Mouse (Mus musculus) c-Kit-positive CD71-positive TER-119-positive erythroid progenitor cells, embryonic 14.5 days (primary cell): ENCODE data around the gene Bola1.
"Not testable (repeated sequence)": the region's sequence is repeated elsewhere in the genome, so short reads cannot be mapped to it uniquely, and the experiment has no call there.

Experiments used
- DNase-seq: peaks from one replicate; pipeline ENCODE4 v3.0.0-alpha.2; 2013; ENCODE audit warnings: low spot score

The Bola1 gene

DNA sequence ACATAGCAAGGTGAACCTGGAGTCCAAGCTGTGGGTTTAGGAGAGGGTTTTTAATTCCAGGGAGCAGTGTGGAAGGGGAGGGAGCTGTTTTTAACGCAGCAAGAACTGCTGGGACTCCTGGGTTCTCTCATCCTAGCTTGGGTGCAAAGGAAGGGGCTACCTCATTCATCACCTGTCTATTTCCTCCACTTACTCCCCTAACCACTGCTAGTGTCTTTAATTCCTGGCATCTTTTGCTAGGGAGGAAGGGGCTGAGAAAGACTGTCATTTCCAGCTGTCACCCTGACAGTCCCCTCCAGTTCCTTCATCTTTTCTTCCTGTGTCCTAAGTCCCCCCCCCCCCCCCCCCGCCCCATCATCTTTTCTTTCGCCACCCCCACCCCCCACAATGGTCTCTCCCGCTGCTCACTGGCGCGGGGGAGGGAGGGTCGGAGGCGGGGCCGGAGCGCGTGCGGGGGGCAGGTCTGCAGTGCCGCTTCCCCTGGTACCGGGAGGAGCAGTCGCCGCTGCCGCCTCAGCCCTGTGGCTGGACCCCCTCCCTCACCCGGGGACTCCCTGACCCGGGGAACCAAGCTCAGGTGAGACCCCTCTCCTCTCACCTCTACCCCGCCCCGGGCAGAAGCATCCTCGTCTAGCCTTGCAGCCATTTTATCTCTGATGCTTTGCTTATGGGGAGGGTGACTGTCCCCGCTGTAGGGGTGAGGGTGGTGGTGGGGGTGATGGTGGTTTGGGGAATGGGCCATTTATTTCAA is 38.6 kb downstream of the Bola1 start, which contains the start of gene Sv2a:
Gene Sv2a (plus strand): TSS at position 425 of the 751 bp plus-strand sequence.
- DNase-seq: no peak

DNA sequence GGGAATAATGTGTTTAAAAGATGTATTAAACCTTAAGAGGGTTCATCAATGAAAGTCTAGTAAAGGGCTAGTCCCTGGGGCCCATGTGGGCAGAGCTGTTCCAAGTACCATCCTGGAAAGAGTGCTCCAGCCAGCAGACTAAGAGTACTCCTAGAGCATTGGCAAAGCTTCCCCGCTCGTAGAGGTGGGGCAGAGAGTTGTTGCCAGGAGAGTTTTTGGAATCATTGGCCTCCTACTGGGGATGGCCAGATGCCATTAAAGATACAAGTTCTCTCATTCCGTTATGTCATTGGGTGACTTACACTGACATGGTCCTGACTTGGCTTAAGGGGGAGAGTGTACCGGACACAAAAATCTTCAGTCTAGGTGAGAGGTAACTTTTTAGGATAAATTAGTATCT is 40.0 kb downstream of the Bola1 start:
- DNase-seq: no peak

DNA sequence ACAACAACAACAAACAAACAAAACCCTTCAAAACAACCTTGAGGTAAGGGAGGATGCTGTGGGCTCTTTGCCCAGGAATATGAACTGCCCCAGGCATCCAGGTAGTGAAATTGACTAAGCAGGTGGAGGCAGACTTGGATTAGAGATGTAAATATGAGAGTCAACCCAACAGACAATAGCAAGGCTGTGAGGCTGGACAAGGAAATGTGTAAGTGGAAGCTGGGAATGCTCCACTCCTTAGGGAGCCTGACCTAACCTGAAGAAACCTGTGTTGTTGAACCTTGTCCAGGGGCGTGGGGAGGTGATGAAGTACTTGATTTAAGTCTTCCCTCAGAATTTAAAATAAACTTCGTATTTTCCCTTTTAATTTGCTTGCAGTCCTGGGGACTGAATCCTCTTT is 40.6 kb downstream of the Bola1 start:
- no peak for DNase-seq

DNA sequence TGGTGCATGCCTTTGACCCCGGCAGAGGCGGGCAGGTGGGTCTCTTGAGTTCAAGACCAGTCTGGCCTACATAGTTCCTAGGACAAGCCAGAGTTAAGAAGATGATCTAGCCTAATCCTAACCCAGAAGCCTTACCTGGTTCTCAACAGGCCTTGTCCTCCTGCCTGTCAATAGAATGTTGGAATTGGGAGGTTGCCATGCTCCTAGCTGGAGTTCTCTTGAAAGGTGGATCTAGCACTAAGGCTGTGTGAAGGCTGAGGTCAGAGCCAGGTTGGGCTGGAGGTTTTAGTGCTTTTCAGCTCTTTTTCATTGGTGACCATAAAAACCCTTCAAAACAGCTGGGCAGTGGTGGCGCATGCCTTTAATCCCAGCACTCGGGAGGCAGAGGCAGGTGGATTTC is 41.1 kb downstream of the Bola1 start:
- DNase-seq: no peak

DNA sequence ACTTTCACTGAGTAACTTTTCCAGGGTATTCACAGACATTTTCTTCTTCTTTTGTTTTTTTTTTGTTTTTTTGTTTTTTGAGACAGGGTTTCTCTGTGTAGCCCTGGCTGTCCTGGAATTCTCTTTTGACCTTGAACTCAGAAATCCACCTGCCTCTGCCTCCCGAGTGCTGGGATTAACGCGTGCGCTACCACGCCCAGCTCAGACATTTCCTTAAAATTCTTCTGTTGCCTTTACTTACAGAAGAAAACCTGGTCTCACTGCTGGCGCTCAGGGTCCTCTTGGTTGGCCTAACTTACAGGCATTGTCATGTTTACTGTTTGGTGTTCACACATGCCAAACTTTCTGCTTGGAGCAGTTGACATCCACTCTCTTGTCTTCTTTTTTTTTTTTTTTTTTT is 44.3 kb downstream of the Bola1 start:
- no peak for DNase-seq

DNA sequence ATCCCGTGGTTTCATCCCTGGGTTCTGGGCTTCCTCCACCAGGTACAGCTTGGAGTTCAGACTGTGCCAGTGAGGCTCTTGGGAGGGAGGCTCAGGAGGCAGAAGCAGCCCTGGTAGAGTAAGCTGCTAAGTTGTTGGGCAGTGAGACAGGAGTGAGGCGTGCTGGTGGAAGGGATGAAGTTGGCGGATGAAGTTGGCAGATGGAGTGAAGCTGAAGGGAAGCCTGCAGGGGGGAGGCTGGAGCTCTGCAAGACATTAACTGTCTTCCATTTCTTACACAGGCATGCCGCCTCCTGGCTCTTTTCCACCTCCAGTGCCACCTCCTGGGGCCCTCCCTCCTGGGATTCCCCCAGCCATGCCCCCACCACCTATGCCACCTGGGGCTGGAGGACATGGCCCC is 45.5 kb downstream of the Bola1 start:
- DNase-seq: not testable (repeated sequence)

DNA sequence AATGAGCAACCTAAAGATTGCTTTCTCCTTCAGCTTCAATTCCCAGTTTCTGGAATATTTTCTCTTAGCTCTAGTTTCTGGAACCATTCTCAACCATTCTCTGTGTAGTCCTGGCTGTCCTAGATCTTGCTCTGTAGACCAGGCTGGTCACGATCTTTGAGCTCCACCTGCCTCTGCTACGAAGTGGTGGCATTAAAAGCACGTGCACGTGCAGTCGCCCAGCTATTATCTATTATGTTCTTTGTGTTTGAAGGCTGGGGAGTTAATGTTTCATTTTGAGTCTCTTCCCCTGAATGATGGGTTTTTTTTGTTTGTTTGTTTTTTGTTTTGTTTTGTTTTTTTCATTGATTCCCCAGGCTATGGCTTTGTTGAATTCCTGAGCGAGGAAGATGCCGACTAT is 46.3 kb downstream of the Bola1 start:
- DNase-seq: peak; percentile 20

DNA sequence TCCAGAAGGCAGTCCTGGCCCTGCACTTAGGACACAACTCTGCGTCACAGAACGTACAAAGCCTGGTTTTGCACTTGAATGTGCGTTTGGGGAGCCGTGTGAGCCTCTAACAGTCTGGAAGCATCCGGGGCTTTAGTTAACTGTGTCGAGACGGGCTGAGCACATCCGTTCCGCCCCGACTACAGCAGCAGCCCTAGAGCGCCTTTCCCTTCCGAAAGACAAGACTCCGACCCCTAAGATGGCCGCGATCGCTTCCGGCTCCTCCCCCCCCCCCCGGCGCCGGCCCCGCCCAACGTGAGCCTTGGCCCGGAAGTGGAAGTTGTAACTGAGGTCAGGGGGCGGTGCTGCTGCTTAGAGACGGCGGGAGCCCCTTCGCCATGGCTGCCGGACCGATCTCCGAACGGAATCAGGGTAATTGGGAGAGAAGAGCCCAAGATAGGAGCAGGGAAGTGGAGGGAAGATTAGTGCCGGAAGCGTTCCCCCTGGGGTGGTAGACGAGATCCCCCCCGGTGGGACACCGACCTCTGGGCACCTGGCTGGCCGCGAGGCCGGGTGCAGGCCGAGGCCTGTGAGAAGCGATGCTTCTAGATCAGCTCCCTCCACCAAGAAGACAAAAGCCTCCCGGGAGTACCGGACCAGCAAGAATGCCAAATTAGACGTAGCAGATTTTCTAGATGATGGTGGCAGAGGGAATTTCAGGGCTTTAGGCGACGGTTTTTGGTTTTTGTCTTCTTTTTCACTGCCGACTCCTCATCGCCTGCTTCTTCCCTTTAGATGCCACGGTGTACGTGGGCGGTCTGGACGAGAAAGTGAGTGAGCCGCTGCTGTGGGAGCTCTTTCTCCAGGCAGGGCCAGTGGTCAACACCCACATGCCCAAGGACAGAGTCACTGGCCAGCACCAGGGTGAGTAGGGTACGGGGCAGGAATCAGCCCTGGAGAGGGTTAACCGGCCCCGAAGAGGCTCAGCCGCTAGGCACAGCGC is 47.0 kb downstream of the Bola1 start, which contains the start of gene Sf3b4:
Gene Sf3b4 (plus strand): TSS at position 136 of the 982 bp plus-strand sequence.
- DNase-seq: peak; percentile 86

DNA sequence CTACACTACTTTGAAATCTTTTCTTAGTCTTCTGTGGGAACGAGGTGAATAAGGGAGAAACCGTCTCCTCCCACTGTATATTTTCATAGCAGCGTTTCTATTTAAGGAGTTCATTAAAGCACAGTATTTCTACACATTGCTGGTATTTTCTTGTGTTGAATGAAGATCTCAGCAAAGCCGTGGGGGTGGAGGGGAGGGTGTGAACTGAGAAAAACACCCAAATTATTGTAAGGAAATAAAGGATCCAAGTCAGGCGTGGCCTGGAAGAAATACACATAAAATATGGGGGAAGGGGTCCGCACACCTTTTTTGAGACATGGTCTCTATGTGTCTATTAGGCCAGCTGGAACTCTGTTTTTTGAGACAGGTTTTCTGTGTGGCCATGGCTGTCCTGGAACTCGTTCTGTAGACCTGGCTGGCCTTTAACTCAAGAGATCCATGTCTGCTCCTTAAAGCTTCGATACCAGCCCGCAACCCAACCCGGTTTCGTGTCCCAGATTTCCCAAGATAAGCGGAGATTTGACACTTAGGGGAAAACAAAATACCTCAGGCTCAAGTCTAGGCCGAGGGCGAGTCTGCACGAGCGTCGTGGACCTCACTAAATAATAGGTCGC is 47.8 kb downstream of the Bola1 start:
- no peak for DNase-seq

DNA sequence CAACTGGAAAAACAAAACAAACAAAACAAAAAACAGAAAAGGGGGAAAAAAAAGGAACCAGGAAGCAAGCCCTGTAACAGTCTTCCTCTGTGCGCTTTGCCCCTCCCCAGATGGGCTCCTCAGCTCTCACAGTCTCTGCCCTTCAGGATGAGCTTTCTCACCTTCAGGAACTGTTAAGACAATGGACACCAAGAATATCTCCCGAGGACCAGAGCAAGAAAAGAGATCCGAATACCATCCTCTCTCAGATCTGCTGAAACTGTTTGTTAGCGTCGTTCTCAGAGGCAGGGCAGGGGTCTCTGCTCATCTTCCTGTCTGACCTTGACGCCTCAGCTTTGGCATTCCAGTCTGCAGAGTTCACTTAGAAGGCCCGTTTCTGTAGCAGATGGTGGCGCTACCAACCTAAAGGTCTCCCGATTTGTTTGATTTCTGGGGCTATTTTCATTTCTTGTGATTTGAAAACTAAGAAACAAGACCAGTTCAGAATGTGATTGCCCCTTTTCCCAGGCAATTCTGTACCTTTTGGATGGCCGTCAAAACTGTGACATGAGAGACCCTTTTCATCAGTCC is 48.4 kb downstream of the Bola1 start:
- no peak for DNase-seq

DNA sequence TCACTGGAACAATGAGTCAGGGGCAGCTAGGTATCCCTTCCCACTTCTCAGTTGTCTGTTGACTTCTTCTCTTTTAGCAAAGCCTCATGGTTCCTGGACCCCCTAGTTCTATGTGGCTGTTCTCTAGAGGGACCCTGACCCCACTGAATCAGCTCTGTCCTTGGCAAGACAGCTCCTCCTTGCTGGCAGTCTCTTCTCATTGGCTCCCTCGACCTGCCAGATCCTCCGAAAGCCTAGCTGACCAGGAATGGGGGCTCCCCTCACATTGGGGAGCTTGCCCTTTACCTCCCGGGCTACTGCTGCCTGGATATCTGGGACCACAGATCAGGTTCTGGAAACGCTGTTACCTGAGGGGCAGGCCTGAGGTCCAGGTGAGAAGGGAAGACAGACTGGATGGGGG is 49.2 kb downstream of the Bola1 start:
- DNase-seq: no peak

DNA sequence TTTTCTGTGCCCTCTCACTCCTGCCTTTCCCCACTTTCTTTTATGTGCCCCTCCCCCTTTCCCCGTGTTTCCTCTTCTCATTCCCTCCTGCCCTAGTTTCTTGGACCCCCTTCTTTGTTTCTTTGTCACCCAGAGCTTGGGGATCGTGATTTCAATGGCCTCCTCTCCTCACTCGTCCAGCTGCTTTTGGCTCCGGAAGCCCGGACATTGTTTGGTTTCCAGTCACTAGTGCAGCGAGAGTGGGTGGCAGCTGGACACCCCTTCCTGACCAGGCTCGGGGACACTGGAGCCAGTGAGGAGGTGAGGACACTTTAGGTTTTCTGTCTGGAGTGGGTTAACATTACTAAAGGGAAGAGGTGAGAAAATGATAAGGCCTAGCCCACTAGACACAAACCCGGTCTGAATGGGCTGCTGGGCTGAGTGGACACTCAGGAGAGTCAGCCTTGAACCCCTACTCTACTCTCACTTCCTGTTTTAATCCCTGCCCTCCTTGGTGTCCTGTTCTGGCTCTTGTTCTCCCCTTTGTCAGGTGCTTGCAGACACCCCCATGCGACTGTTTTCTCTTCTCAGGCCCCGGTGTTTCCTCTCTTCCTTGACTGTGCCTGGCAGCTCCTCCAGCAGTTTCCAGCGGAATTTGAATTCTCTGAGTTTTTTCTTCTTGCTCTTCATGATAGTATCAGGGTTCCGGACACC is 50.9 kb downstream of the Bola1 start:
- no peak for DNase-seq

DNA sequence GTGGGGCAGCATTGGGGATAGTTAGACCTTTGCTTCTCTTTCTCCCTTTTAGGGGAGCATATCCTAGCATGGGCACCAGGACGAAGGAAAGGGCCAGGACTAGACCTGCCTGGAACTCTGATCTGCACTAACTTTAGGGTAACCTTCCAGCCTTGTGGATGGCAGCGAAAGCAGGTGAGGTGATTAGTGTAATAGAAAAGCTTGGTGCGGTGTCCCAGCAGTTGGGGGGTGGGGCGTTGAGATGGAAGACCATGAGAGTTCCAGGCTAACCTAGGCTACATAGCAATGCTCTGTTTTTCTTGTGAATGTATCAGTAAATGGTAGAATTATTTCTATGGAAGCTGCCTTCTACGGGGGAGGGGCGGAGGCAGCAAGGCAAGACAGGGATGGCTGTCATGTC is 56.5 kb downstream of the Bola1 start:
- DNase-seq: no peak

DNA sequence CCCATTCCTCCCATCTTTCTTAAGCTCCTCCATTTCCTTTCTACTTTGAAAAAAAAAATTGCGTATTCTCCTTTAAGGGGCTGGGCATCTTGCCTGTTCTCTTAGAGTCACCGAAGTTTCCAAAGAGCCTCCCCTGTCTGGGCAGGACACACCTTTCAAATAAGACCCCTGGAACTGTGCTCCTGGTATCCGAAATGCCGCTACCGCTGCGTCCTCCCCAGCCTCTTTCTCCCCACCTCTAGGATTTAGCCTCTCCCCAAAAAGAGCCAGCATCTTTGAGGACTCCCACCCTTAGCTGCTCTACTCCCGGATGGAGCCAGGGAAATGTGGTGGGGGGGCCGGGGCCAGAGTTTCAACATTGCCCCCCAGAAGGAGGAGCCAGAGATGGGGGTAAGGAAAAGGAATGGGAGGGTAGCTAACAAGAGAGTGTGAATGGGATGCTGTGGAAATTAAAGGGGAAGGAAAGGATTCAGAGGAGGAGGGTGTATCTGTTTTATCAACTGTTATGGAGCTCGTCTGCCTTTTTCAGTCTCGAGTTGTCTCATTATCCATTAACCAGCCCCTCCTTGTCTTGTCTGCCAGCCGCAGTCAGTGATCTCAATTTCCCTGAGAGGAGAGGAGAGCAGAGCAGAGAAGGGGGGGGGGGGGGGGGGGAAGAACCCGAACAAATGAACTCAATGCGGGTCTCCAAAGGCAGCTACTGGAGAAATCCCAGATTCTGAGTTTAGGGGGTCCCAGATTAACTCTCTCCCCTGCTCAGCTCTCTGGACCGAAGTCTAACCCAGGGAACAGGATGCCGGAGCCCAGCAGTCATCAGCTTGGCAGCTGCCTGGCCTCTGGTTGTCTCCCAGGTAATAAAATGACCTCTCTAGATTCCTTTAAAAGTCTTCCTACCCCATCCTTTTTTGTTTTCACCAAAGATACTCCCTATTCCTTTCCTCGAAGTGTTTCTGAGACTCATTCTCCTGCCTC is 57.4 kb downstream of the Bola1 start, which contains the start of gene Mtmr11:
Gene Mtmr11 (plus strand): TSS at position 136 of the 972 bp plus-strand sequence.
- no peak for DNase-seq

DNA sequence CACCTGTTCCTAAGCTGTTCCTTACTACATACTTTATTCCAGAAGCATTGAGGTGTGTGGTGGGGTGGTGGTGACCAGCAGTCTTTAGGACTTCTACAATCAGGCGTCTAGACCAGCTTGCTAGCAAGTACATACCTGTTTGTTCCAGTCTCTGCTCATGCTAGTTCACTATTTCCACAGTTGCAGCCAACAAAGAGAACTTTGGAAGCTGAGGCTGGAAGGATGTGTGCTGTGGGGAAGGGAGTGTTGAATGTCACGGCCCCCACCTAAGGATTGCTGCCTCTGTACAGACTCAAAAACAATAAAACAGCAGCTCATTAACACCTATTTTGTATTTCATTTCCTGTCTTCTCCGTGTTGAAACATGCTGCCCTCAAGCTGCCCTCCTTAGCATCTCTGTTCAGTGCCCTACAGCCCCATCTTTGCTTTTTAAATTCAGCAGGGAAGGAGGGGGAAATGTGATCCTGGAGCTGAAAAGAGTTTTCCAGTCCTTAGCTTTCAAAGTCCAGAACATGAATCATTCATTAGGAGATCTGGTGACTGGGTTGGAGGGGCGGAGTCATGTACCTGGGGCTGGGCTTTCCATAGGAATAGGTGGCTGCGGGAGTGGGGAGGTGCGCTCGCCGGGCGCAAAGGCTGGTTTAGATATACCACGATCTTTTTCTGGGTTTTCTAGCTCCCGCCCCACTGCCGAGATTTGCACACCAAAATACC is 58.5 kb downstream of the Bola1 start:
- no peak for DNase-seq

DNA sequence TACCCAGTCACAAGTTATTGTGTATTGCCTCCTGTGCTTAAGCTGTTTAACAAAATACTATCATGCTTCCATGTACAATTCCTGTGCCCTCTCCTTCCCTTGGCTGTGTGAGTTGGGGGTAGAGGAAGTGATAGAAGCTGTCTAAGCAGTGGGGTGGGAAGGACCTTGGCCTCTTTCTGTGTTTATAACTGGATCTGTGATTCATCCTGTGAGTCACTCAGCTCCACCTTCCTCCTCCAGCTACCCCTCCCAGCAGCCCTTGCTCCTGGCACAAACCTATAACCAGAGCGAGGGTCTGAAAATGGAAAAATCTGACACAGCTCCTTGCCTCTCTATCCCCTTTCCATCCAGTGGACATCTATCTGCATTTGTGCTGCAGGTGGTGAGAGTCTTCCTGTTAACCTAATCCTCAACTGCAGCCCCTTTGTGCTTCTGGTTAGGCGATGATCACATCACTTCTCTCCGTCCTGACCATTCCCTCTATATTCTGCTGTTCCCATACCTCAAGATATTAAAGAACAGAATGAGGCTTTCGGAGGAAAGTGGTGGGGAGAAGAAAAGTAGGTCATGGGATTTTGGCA is 59.2 kb downstream of the Bola1 start:
- DNase-seq: no peak

DNA sequence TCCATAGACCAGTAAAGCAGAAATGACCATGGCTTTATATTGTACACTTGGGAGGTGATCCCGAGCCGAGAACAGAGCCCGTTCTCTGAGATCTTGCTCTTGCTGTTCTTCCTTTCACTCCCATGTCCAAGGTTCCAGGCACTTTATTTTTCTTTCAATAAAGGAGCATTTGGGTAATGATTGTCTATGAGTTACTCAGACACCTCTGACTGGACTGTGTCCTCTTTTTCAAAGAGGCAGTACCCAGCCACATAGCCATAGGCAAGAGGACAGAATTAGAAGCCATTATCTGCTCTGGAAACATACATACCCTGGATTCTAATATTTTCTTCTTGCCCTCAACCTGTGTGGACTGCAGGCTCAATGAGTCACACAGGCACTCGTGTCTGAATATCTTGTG is 59.7 kb downstream of the Bola1 start:
- DNase-seq: no peak

DNA sequence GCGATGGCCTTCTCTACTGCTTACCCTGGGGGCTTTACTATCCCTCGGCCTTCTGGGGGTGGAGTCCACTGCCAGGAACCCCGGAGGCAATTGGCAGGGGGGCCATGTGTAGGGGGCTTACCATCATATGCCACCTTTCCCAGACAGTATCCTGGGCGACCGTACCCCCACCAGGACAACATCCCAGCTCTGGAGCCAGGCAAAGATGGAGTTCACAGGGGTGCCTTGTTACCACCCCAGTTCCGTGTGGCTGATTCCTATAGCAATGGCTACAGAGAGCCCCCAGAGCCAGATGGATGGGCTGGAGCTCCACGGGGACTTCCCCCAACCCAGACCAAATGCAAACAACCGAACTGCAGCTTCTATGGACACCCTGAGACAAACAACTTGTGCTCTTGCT is 64.0 kb downstream of the Bola1 start:
- no peak for DNase-seq

DNA sequence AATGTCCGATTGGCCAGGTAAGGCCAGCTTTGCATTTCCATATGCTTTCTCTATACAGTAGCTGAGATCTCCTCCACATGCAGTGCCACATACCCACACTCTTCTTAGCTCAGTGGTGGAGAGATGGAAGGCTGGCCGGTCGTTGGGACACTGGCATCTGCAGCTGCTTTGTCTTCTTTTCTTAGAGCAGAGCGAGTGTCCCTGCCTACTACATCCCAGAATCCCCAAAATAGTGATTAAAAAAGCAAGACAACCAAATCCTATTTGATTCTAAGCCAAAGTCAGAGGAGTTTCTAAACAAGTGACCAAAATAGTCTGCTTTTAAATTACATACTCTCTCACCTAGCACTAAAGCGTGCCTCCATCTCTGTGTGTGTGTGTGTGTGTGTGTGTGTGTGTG is 66.9 kb downstream of the Bola1 start:
- no peak for DNase-seq
